Mouse (Mus musculus) ZHBTc4 (cell line): ENCODE data around the gene Klf11.

Source experiments
- DNase-seq: peaks from one replicate; pipeline ENCODE4 v3.0.0-alpha.2; 2011; ENCODE audit warnings: low read depth, low spot score

Gene Klf11

GRCm38 (mm10) chr12:24651642-24652342 lies 718 bp downstream of the Klf11 start:
- DNase-seq: peak; percentile 97

- no peak for DNase-seq
Observed at GRCm38 (mm10) chr12:24654065-24654862, 3.2 kb downstream of the Klf11 start.

GRCm38 (mm10) chr12:24656436-24656835 lies 5.4 kb downstream of the Klf11 start:
- no peak for DNase-seq

- DNase-seq: no peak
Observed at GRCm38 (mm10) chr12:24658998-24659397, 7.9 kb downstream of the Klf11 start.

- DNase-seq: no peak
Observed at GRCm38 (mm10) chr12:24659923-24660322, 8.8 kb downstream of the Klf11 start.

GRCm38 (mm10) chr12:24661100-24661499 lies 10.0 kb downstream of the Klf11 start:
- DNase-seq: no peak

- DNase-seq: no peak
Observed at GRCm38 (mm10) chr12:24662131-24662530, 11.1 kb downstream of the Klf11 start.

GRCm38 (mm10) chr12:24680096-24680491 lies 29.0 kb downstream of the Klf11 start:
- DNase-seq: no peak

GRCm38 (mm10) chr12:24680492-24681285 lies 29.6 kb downstream of the Klf11 start:
- peak; percentile 29 for DNase-seq

GRCm38 (mm10) chr12:24681286-24682023 lies 30.4 kb downstream of the Klf11 start, which contains the start of gene Cys1:
Cys1 (minus strand) TSS chr12:24681813.
- no peak for DNase-seq

- DNase-seq: no peak
Observed at GRCm38 (mm10) chr12:24682563-24682962, 31.5 kb downstream of the Klf11 start.

GRCm38 (mm10) chr12:24683461-24683860 lies 32.4 kb downstream of the Klf11 start:
- DNase-seq: no peak

- DNase-seq: no peak
Observed at GRCm38 (mm10) chr12:24686038-24686695, 35.1 kb downstream of the Klf11 start.

GRCm38 (mm10) chr12:24686696-24687346 lies 35.7 kb downstream of the Klf11 start:
- no peak for DNase-seq

GRCm38 (mm10) chr12:24690351-24690750 lies 39.3 kb downstream of the Klf11 start:
- no peak for DNase-seq

- DNase-seq: peak; percentile 88
Observed at GRCm38 (mm10) chr12:24696500-24697483, 45.7 kb downstream of the Klf11 start.

GRCm38 (mm10) chr12:24697484-24698204 lies 46.6 kb downstream of the Klf11 start:
- peak; percentile 81 for DNase-seq

- no peak for DNase-seq
Observed at GRCm38 (mm10) chr12:24698514-24698913, 47.4 kb downstream of the Klf11 start.
